Mouse (Mus musculus) midbrain, postnatal 0 days (tissue): ENCODE data around the gene Cldn2. TPM values are rescaled to one million over a fixed set of nuclear protein-coding genes. Genes with fewer than 3 reads are reported as not detected.

Experiments
- ATAC-seq: fragments of 200-750 bp; cut with Nextera tagmentation; 2 replicates; pipeline ENCODE4 v1.8.0; 2017; ENCODE audit warnings: moderate number of reproducible peaks, mild to moderate bottlenecking, moderate TSS enrichment, moderate library complexity; ENCODE audit not compliant: low FRiP score
- DNase-seq: peaks from one replicate; pipeline ENCODE4 v3.0.0-alpha.2; 2015; ENCODE audit warnings: low spot score
- H3K27ac ChIP-seq: fragments of 300-500 bp; sonication (generic); 2 replicates; pipeline ENCODE4 v1.5.1; 2014; ENCODE audit warnings: low read depth, mild to moderate bottlenecking, low read length, mixed read lengths
- H3K27me3 ChIP-seq: fragments of 300-500 bp; sonication (generic); 2 replicates; pipeline ENCODE4 v1.6.1; 2014; ENCODE audit warnings: low read length, control low read depth, mixed read lengths; ENCODE audit not compliant: insufficient read depth
- H3K36me3 ChIP-seq: fragments of 300-500 bp; sonication (generic); 2 replicates; pipeline ENCODE4 v1.6.1; 2014; ENCODE audit warnings: low read length, control low read depth, mixed read lengths; ENCODE audit not compliant: insufficient read depth
- H3K4me1 ChIP-seq: fragments of 300-500 bp; sonication (generic); 2 replicates; pipeline ENCODE4 v1.6.1; 2014; ENCODE audit warnings: mild to moderate bottlenecking, control low read depth, antibody characterized with exemption, low read length, mixed read lengths; ENCODE audit not compliant: insufficient read depth
- H3K4me2 ChIP-seq: fragments of 300-500 bp; sonication (generic); 2 replicates; pipeline ENCODE4 v1.6.1; 2014; ENCODE audit warnings: low read depth, mild to moderate bottlenecking, low read length, mixed read lengths; ENCODE audit not compliant: poor library complexity, severe bottlenecking
- H3K4me3 ChIP-seq: fragments of 300-500 bp; sonication (generic); 2 replicates; pipeline ENCODE4 v1.5.1; 2014; ENCODE audit warnings: low read depth, mild to moderate bottlenecking, low read length, moderate library complexity
- H3K9ac ChIP-seq: fragments of 300-500 bp; sonication (generic); replicated peaks from 2 replicates; pipeline ENCODE4 v1.6.1; 2014; ENCODE audit warnings: mild to moderate bottlenecking, low read length, moderate library complexity, mixed read lengths; ENCODE audit not compliant: poor library complexity, severe bottlenecking
- H3K9me3 ChIP-seq: fragments of 300-500 bp; sonication (generic); 2 replicates; pipeline ENCODE4 v1.6.1; 2016; ENCODE audit warnings: low read length, control low read depth
- CTCF ChIP-seq: IDR thresholded peaks from 2 replicates; pipeline ENCODE4 v1.5.1; 2016; ENCODE audit warnings: antibody characterized with exemption, mild to moderate bottlenecking
- WGBS: fragments of 180-500 bp; shearing (Covaris S2); extraction: QIAGEN DNeasy Blood & Tissue Kit; methylation state at CpG from one replicate; pipeline ENCODE4 v1.1.7; 2014; 5-methylcytosine and 5-hydroxymethylcytosine counted together
- polyA plus RNA-seq: library from polyadenylated mRNA; unstranded; fragments of >200 nt; fragmentation: Nextera tagmentation; extraction: Ambion mirVana; gene quantifications from 2 replicates; pipeline ENCODE4 v1.2.1, GENCODE M21; 2015
- total RNA-seq: library from RNA; depleted of rRNA; stranded (reverse); fragments of >200 nt; gene quantifications from 2 replicates; pipeline ENCODE4 v1.2.3, GENCODE M21; 2014; rRNA removed

Gene Cldn2
- total and polyA plus RNA-seq, 2 experiments from 2014 or later: 0.25 to 1.4 TPM

GRCm38 (mm10) chrX:139859402-139859801, 58.8 kb downstream of the Cldn2 start:
- no peak for TF ChIP-seq CTCF
- no peak for ATAC-seq
- Histone ChIP-seq H3K4me3 (no peak overlapping the region), H3K9me3 (no peaks in the 10 kb centered on the region), H3K27ac (no peak overlapping the region), H3K4me2 (no peak overlapping the region), H3K36me3 (no peaks in the 10 kb centered on the region), H3K4me1 (no peaks in the 10 kb centered on the region), H3K9ac (no peak overlapping the region), H3K27me3 (no peaks in the 10 kb centered on the region)
- no peak for DNase-seq
- 81% methylated on average over 5 of the region's 5 CpGs for WGBS

Other genes starting within 250 kb of the Cldn2 start
- 7.0 and 8.3 TPM in 2 replicates for gene Rnf128, start 237.5 kb upstream of the Cldn2 start, total RNA-seq
- gene Rnf128, start 237.5 kb upstream of the Cldn2 start, polyA plus RNA-seq: 8.5 and 10.0 TPM in 2 replicates
- gene Tbc1d8b, start 115.8 kb upstream of the Cldn2 start, total RNA-seq: 0.71 and 0.85 TPM in 2 replicates
- gene Tbc1d8b, start 115.8 kb upstream of the Cldn2 start, polyA plus RNA-seq: 0.27 TPM in 2 replicates
- gene Gm15013, start 86.3 kb upstream of the Cldn2 start, total RNA-seq: not detected in 2 replicates
- gene Gm15013, start 86.3 kb upstream of the Cldn2 start, polyA plus RNA-seq: not detected in 2 replicates
- gene Ripply1, start 18.5 kb upstream of the Cldn2 start, total RNA-seq: not detected in 2 replicates
- not detected in 2 replicates for gene Ripply1, start 18.5 kb upstream of the Cldn2 start, polyA plus RNA-seq
- 2.6 and 10.2 TPM in 2 replicates for gene Morc4, start 70.8 kb downstream of the Cldn2 start, total RNA-seq
- gene Morc4, start 70.8 kb downstream of the Cldn2 start, polyA plus RNA-seq: 2.5 and 3.1 TPM in 2 replicates
- gene Rbm41, start 197.8 kb downstream of the Cldn2 start, total RNA-seq: 6.9 and 9.7 TPM in 2 replicates
- gene Rbm41, start 197.8 kb downstream of the Cldn2 start, polyA plus RNA-seq: 2.3 and 3.1 TPM in 2 replicates